Mouse (Mus musculus) embryo, embryonic 11.5 days (tissue): ENCODE results near the gene Diras1.
"Not testable (repeated sequence)": the region's sequence is repeated elsewhere in the genome, so short reads cannot be mapped to it uniquely, and the experiment has no call there.

Experiments
- DNase-seq: peaks from one replicate; pipeline ENCODE4 v3.0.0-alpha.2; 2012; ENCODE audit warnings: low read depth, low spot score

The Diras1 gene

DNA sequence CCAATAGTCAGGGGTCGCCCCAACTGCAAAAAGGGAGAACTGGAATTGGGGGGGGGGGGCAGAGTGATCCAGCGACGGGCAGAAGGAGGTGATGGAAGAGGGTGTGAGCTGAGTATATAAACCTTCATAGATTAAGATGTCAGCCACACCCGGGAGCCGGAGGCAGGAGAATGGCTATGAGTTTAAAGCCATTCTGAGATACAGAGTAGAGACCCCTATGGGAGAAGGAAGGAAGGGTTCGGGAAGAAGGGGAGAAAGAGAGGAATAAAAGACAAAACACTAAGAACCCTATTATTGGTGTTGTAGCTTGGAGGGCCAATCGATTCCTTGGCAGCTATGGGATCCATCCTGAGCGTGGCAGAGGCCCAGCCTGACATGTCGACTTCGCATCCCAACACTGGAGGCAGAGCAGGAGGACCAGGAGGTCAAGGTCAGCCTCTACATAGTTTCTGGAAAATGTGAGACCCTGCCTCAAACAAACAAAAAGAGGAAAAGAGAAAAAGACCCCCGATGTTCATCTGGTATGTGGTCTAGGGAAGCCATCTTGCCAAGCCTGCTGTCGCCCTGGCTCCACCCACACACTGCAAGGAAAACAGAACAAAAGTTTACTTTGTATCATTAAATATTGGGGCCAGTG lies at the start of gene Diras1:
TSS of gene Diras1 (minus strand) at position 24 of the 637 bp plus-strand sequence.
- no peak for DNase-seq

- no peak for DNase-seq
Measured at GRCm38 (mm10) chr10:81073464-81073863, 48.0 kb upstream of the Diras1 start.

DNA sequence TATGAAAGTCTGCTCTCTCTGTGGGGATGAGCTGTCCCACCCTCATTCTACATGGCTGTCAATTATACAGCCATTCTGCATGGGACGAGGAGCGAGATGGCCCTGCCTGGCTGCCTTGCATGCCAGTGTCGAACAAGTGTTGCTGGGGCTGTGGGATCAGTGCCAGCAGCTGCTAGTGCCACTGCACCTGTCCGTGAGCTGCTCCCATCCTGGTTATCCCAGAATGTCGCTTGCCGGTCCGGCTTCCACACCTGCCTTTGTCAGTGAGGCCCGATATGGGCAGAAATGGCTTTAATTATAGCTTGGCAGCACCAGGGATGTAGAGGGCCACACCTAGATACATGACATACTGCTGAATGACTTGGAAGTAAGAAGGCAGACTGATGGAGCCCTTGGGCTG lies 46.8 kb upstream of the Diras1 start:
- DNase-seq, result no peak

GRCm38 (mm10) chr10:81069836-81070235 lies 44.4 kb upstream of the Diras1 start, which contains the start of gene Thop1:
Gene Thop1, plus strand, starts transcription at chr10:81070035.
- DNase-seq, result peak; percentile 99

DNA sequence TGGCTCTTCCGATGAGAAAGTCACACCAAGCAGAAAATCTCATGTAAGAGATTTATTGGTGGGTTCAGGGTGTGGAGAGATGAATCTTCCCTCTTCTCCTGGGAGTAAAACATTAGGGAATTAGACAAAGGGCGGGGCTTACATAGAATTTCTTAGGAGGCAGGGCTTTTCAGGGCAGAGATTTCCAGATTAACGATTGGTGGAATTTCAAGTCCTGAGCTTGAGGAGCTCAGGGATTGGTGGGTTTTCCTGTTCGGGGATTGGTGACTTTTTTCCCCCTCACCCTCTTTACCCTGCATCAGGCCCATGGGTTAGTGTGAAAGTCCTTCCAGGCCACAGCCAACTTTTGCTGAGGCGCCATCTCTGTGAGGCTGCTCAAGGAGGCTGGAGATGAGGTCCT lies 43.2 kb upstream of the Diras1 start:
- DNase-seq, result no peak

DNA sequence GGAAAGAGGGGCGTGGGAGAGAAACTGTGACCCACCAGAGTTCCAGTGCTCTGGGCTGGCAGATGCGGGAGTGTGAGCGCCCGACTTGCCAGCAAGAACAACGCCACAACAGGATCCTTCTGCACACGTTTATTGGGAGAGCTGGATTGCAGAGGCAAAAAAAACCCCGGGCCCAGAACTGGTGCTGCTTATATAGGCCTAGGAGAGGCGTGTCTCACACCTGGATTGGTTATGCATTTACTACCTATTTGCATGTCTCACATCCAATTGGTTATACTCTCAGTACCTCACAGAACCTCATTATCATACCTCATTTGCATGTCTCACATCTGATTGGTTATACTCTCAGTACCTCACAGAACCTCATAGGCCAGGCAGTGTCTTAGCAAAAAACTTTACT lies 39.1 kb upstream of the Diras1 start:
- DNase-seq, result not testable (repeated sequence)

DNA sequence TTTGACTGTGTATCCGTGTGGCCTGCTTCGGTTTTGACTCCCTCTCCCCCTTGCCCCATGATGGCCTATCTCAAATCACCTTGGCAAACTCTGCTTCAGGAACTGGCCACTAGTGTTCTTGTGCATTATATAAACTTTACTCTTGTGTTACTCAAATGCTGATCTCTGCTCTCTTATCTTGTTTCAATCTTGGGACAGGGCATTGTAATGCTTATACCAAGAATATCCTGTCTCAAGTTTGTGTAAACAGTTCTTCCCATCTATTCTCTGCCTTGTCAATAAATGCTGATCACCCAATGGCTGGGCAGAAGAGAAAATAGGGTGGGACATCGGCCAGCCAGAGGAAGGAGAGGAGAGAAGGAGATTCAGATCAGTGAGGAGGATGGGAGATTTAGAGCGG lies 37.2 kb upstream of the Diras1 start:
- no peak for DNase-seq

GRCm38 (mm10) chr10:81059603-81060543 lies 34.4 kb upstream of the Diras1 start, which contains the start of gene Sgta:
Gene Sgta, minus strand, starts transcription at chr10:81060181.
- DNase-seq, result peak; percentile 100

DNA sequence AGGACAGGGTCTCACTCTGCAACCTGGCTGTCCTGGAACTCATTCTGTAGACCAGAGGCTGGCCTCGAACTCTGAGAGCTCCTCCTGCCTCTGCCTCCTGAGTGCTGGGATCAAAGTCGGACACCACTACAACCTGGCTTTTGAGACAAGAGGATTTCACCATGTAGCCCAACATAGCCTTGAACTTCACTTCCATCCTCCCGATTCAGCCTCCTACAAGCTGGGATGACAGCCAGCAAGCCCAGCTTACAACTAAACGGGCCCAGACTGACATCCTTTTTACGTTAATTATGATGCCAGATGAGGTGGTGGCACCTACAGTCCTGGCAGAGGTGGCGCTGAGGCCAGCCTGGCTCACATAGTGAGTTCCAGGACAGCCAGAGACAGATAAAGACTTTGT lies 33.4 kb upstream of the Diras1 start:
- no peak for DNase-seq

DNA sequence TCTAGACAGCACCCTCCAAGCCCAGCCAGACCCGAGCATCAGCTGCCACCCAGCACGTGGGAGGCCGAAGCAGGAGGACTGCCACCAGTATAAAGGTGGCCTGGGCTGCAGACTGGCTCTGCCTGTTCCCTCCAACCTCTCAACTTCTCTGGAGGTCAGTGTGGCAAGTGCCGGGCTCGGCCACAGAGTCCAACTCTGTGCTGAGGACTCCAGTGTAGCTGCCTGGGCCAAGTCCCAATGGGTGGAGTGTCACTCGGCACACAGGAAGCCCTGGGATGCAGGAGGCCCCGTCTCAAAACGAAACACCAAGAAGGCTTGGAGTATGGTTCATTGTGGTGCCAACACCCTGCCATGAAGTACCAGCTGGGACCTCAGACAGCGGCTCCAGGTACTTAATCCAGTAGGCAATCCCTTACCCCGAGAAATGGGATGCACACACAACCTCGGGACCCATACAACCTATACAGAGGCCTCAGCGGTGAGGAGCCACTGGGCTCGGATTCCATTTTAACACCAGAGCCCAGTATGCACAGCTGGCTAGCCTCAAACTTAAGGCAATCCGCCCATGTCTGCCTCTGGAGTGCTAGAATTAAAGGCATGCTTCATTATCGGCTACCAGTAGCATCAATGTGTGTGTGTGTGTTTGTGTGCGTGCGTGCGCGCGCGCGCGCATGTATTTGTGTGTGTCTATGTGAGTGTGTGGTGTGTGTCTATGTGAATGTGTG lies 32.1 kb upstream of the Diras1 start:
- DNase-seq, result no peak

- not testable (repeated sequence) for DNase-seq
Measured at GRCm38 (mm10) chr10:81055802-81056340, 30.4 kb upstream of the Diras1 start.

DNA sequence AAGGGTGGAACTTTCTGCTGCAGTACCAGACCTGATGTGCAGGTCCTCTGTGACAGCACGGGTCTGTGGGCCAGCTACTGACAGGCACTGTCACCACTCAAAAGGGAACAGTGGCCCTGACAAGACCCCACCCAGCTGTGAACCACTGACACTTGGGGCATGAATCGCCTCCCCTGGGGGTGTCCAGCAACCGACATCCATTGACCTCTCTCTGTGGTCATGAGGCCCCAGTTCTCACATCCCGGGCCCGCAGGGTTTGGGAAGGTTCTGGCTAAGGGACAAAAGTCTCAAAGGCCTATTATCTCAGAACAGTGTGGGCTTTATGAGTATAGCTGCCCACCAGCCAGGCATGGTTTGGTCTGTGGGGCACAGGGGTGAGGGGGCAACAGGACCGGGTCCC lies 29.7 kb upstream of the Diras1 start:
- no peak for DNase-seq

- no peak for DNase-seq
Measured at GRCm38 (mm10) chr10:81052577-81052976, 27.1 kb upstream of the Diras1 start.

- no peak for DNase-seq
Measured at GRCm38 (mm10) chr10:81051133-81051532, 25.7 kb upstream of the Diras1 start.

DNA sequence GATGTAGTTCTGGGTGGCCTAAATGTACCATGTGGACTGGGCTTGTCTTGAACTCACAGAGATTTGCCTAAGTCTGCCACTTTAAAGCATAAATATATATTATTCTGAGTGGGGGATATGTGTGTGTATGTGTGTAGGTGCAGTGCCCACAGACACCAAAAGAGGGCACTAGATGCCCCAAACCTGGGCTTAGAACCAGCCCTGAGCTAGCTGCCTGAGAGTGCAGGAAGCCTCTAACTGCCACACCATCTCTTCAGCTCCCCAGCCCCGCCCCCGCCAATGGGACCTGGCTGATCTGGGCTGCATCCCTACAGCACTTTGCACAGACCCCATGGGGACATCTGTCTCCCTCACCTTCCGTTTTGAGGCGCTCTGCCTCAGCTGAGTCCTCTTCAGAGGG lies 25.2 kb upstream of the Diras1 start:
- DNase-seq, result no peak

DNA sequence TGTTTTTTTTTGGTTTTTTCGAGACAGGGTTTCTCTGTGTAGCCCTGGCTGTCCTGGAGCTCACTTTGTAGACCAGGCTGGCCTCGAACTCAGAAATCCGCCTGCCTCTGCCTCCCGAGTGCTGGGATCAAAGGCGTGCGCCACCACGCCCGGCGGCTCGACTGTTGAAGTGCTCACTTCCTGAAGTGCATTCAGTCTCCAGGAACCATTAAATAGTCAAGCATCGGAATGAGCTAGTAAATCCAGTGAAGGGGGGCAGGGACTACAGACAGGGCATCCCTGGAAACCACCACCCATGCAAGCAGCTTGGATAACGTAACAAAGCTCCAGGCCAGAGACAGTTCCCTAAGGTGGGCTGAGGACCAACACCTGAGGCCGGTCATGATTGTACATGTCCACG lies 19.8 kb upstream of the Diras1 start:
- not testable (repeated sequence) for DNase-seq

- peak; percentile 51 for DNase-seq
Measured at GRCm38 (mm10) chr10:81041458-81042175, 16.2 kb upstream of the Diras1 start.

DNA sequence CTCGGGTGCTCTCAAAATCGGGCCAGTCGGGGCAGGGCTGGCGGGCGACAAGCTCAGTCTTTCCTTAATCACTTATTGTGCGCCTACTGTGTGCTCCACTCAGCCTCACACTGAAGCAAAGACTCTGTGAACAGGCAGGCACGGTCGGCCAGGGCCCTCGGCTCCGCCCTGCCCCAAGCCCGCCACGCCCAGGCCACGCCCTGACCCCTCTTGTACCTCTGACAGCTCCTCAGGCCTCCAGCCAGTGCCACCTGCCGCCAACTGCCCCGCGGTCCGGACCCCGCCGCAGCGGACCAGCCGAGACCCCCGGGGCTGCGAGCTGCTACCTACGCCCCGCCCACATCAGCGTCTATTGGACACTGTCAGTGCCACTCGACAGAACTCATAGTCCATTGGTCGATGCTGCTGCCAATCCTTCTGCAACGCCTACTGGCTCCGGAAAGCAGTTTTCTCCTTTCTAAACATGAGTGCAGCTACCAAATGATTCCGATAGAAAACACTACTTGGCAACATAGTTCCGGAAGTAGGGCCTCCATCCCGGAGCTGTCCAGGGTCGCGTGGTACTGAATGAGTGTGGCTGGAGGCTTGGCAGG lies 11.6 kb upstream of the Diras1 start, which contains the start of gene Slc39a3:
TSS of gene Slc39a3 (minus strand) at position 439 of the 593 bp plus-strand sequence.
- DNase-seq, result peak; percentile 98

DNA sequence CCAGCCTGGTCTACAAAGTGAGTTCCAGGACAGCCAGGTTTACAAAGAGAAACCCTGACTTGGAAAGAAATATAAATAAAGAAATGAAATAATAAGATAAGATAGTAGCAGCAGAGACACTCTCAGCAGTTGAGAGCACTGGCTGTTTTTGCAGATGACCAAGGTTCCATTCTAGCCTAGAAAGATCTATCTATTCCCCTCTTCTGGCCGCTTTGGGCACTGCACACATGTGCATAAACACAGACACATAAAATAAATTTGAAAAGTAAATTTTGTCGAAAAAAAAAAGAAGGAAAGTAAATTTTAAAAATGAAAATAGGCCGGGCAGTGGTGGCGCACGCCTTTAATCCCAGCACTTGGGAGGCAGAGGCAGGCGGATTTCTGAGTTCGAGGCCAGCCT lies 10.8 kb upstream of the Diras1 start:
- DNase-seq, result no peak

- DNase-seq, result no peak
Measured at GRCm38 (mm10) chr10:81033586-81033985, 8.1 kb upstream of the Diras1 start.

DNA sequence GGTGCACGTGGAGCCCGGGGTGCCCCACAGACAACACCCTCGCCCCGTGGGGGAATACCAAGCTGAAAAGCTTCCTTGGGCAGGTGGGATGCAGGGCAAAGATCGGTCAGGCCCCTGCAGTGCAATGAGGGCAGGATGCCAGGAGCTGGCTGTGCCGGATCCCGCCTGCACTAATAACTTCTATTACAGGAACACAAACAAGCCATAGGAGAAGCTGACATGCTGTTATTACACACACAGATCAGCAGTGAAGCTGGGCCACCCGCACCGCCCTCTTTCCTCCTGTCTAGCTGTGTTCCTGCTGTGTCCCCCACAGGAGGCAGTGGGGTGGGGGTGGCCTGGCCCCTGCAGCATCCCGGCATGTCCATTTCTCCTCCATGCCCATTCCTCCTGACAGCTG lies 3.6 kb upstream of the Diras1 start:
- DNase-seq, result no peak
